Comparison of ENCODE assay signal across 7 mouse cellular contexts in the genomic region with DNA sequence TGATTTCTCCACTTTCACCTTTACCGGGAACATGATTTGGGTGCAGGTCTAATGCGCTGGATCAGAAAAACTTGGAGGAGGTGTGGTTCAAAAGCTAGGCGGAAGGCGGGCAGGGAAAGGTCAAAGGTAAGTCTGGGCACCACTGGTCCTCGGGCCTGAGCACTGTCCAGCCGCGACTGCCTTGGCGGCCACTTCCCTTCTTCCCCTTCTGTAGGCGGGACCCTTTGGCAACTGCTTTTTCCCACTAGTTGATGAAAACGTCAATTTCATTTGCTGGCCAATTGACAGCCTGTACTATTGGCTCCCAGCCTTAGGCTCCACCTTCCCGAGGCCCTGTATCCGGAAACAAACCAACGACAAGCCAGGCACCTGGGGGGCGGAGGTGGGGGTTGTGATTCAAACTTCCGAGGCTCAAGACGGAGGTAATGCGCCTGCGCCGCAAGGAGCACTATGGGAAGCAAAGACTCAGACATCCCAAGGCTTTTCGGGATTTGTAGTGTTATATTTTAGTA. TPM values are rescaled to one million over a fixed set of nuclear protein-coding genes. Genes with fewer than 3 reads are reported as not detected.
A peak's percentile ranks its signal among the peaks of the same experiment; 100 is the strongest.
DNase-seq lines count a peak whose midpoint lies in the region; ATAC-seq lines count a peak whose summit lies in the region.

Lin37 (minus strand) TSS at position 396 of the 512 bp plus-strand sequence.

- peak within 1 kb of the TSS; percentile 96 for H3K4me2 ChIP-seq in embryonic facial prominence, embryonic 12.5 days (replicated peaks)
- H3K4me2 ChIP-seq in limb, embryonic 11.5 days (ENCODE audit: low read depth, severe bottlenecking) = peak within 1 kb of the TSS; percentile 76
- H3K4me2 ChIP-seq in midbrain, embryonic 14.5 days (ENCODE audit: low read length) = peak within 1 kb of the TSS; percentile 71

- H3K27me3 ChIP-seq in embryonic facial prominence, embryonic 12.5 days = no peaks in the 10 kb centered on the region
- no peaks in the 10 kb centered on the region for H3K27me3 ChIP-seq in limb, embryonic 11.5 days (ENCODE audit: control insufficient read depth, insufficient read depth, low read length)
- H3K27me3 ChIP-seq in midbrain, embryonic 14.5 days (ENCODE audit: control insufficient read depth, insufficient read depth, low read length) = no peaks in the 10 kb centered on the region

- no peaks in the 10 kb centered on the region for H3K9me3 ChIP-seq in embryonic facial prominence, embryonic 12.5 days
- H3K9me3 ChIP-seq in limb, embryonic 11.5 days (ENCODE audit: control insufficient read depth, low read length) = no peaks in the 10 kb centered on the region
- H3K9me3 ChIP-seq in midbrain, embryonic 14.5 days (ENCODE audit: control insufficient read depth, low read length) = no peaks in the 10 kb centered on the region

- peaks cover 19% of the 10 kb centered on the region for H3K4me1 ChIP-seq in embryonic facial prominence, embryonic 12.5 days
- peaks cover 11% of the 10 kb centered on the region for H3K4me1 ChIP-seq in limb, embryonic 11.5 days (ENCODE audit: control insufficient read depth, insufficient read depth, low read length)
- H3K4me1 ChIP-seq in midbrain, embryonic 14.5 days (ENCODE audit: control insufficient read depth, insufficient read depth, low read length) = peaks cover 20% of the 10 kb centered on the region

- peak within 1 kb of the TSS; percentile 81 for H3K9ac ChIP-seq in embryonic facial prominence, embryonic 12.5 days
- H3K9ac ChIP-seq in limb, embryonic 11.5 days (ENCODE audit: low read length) = peak within 1 kb of the TSS; percentile 62
- peak within 1 kb of the TSS; percentile 67 for H3K9ac ChIP-seq in midbrain, embryonic 14.5 days (replicated peaks; ENCODE audit: low read length)

- WGBS in embryonic facial prominence, embryonic 12.5 days = under 1% methylated on average over 20 of the region's 20 CpGs
- WGBS in limb, embryonic 11.5 days = under 1% methylated on average over 20 of the region's 20 CpGs
- 0% methylated on average over 20 of the region's 20 CpGs for WGBS in midbrain, embryonic 14.5 days

- peak within 1 kb of the TSS; percentile 66 for H3K4me3 ChIP-seq in embryonic facial prominence, embryonic 12.5 days
- H3K4me3 ChIP-seq in limb, embryonic 11.5 days (ENCODE audit: low read depth, low read length) = peak within 1 kb of the TSS; percentile 39
- peak within 1 kb of the TSS; percentile 50 for H3K4me3 ChIP-seq in midbrain, embryonic 14.5 days (replicated peaks; ENCODE audit: low read depth, low read length)

- DNase-seq in adrenal gland, postnatal 25 days = peak; percentile 94
- peak; percentile 100 for DNase-seq in heart, adult 11 months
- peak; percentile 96 for DNase-seq in kidney, adult 18-20 months
- peak; percentile 94 for DNase-seq in limb, embryonic 11.5 days (ENCODE audit: low spot score)
- peak; percentile 98 for DNase-seq in midbrain, embryonic 14.5 days
- DNase-seq in spleen, adult 18-20 months = peak; percentile 85 to 90

- peak within 1 kb of the TSS; percentile 26; the same call in 1 of the 2 replicates for H3K27ac ChIP-seq in embryonic facial prominence, embryonic 12.5 days
- no peak within 1 kb of the TSS for H3K27ac ChIP-seq in limb, embryonic 11.5 days (replicated peaks; ENCODE audit: low read depth, low read length)
- H3K27ac ChIP-seq in midbrain, embryonic 14.5 days (replicated peaks; ENCODE audit: low read depth, low read length) = peak within 1 kb of the TSS; percentile 32; the same call in 1 of the 2 replicates

- H3K36me3 ChIP-seq in embryonic facial prominence, embryonic 12.5 days = peaks cover 24% of the 10 kb centered on the region
- H3K36me3 ChIP-seq in limb, embryonic 11.5 days (ENCODE audit: control insufficient read depth, insufficient read depth, low read length) = peaks cover 8% of the 10 kb centered on the region; the same call in 1 of the 2 replicates
- H3K36me3 ChIP-seq in midbrain, embryonic 14.5 days (ENCODE audit: control insufficient read depth, insufficient read depth, low read length) = peaks cover 28% of the 10 kb centered on the region

- peak; percentile 78 for ATAC-seq in embryonic facial prominence, embryonic 12.5 days (ENCODE audit: insufficient number of reproducible peaks, insufficient read depth, low FRiP score, low TSS enrichment)
- ATAC-seq in limb, embryonic 11.5 days (ENCODE audit: insufficient number of reproducible peaks, low FRiP score, low TSS enrichment, low read depth) = peak; percentile 78
- ATAC-seq in midbrain, embryonic 14.5 days (ENCODE audit: low FRiP score, low TSS enrichment) = peak; percentile 87

RNA-seq across cellular contexts. Expression of gene Lin37, which starts in this region (rescaled TPM):
- total RNA-seq in adrenal gland, postnatal 25 days (2021) = 56.9 and 67.6 TPM in 2 replicates
- polyA plus RNA-seq in embryonic facial prominence, embryonic 12.5 days (2016; fragmentation: Nextera tagmentation; extraction: Ambion mirVana) = 44.7 and 49.1 TPM in 2 replicates
- polyA plus RNA-seq in limb, embryonic 11.5 days (2014; fragmentation: Nextera tagmentation; extraction: Ambion mirVana) = 40.6 and 46.9 TPM in 2 replicates
- 49.9 and 59.1 TPM in 2 replicates for polyA plus RNA-seq in midbrain, embryonic 14.5 days (2014; fragmentation: Nextera tagmentation; extraction: Ambion mirVana)
